Mouse (Mus musculus): ENCODE results near the gene Tmem176b.

DNA sequence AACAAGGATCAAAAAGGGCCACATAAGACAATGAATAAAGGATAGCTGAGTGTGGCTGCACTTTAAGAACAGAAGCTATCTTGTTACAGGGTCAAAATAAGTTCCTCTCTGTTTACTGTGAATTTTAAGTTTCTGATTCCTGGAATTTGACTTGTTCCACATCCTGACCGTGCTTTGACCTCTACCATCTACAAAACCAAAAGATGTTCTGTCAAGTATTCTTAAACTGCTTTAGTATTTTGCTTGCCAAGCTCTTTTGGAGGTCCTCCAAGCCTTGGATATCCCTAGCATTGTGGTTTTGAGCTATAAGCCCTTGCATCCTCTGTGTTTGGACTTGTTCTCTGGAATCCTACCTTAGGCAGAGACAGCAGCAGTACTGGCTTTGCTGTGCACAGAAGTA is 56.1 kb downstream of the Tmem176b start:
- TF ChIP-seq CTCF (conservative IDR thresholded peaks at IDR 0.05; ENCODE audit: insufficient read depth, insufficient read length, low read depth, low read length), result no peak
- TF ChIP-seq POLR2A (IDR thresholded peaks at IDR 0.05; ENCODE audit: low read depth, low read length), result no peak
